Mouse (Mus musculus) limb, embryonic 15.5 days (tissue): ENCODE data around the gene Olig2. TPM values are rescaled to one million over a fixed set of nuclear protein-coding genes. Genes with fewer than 3 reads are reported as not detected.

Experiments
- ATAC-seq: fragments of 200-750 bp; cut with Nextera tagmentation; 2 replicates; pipeline ENCODE4 v1.8.0; 2017; ENCODE audit warnings: low read depth, moderate TSS enrichment; ENCODE audit not compliant: insufficient number of reproducible peaks, low FRiP score, low TSS enrichment
- H3K27ac ChIP-seq: fragments of 300-500 bp; sonication (generic); 2 replicates; pipeline ENCODE4 v1.5.1; 2015; ENCODE audit warnings: moderate library complexity, mild to moderate bottlenecking, inconsistent platforms
- H3K27me3 ChIP-seq: fragments of 300-500 bp; sonication (generic); 2 replicates; pipeline ENCODE4 v1.6.1; 2015; ENCODE audit warnings: inconsistent platforms
- H3K36me3 ChIP-seq: fragments of 300-500 bp; sonication (generic); 2 replicates; pipeline ENCODE4 v1.6.1; 2015; ENCODE audit warnings: inconsistent platforms
- H3K4me1 ChIP-seq: fragments of 300-500 bp; sonication (generic); 2 replicates; pipeline ENCODE4 v1.6.1; 2015; ENCODE audit warnings: inconsistent platforms
- H3K4me2 ChIP-seq: fragments of 300-500 bp; sonication (generic); 2 replicates; pipeline ENCODE4 v1.6.1; 2015; ENCODE audit warnings: mild to moderate bottlenecking, inconsistent platforms
- H3K4me3 ChIP-seq: fragments of 300-500 bp; sonication (generic); 2 replicates; pipeline ENCODE4 v1.5.1; 2015; ENCODE audit warnings: mild to moderate bottlenecking, inconsistent platforms
- H3K9ac ChIP-seq: fragments of 300-500 bp; sonication (generic); 2 replicates; pipeline ENCODE4 v1.6.1; 2015; ENCODE audit warnings: inconsistent platforms
- H3K9me3 ChIP-seq: fragments of 300-500 bp; sonication (generic); 2 replicates; pipeline ENCODE4 v1.6.1; 2016; ENCODE audit warnings: inconsistent platforms
- WGBS: fragments of 180-500 bp; shearing (Covaris S2); methylation state at CpG from one replicate; pipeline ENCODE4 v1.1.7; 2015; 5-methylcytosine and 5-hydroxymethylcytosine counted together
- polyA plus RNA-seq: library from polyadenylated mRNA; unstranded; fragments of >200 nt; fragmentation: Nextera tagmentation; extraction: Ambion mirVana; gene quantifications from 2 replicates; pipeline ENCODE4 v1.2.1, GENCODE M21; 2015

Olig2 gene
- polyA plus RNA-seq, 1 experiment from 2014 or later = not detected

- H3K4me2 ChIP-seq = no peak overlapping the region
- H3K27ac ChIP-seq = no peak overlapping the region
- ATAC-seq = no peak
- peaks cover 68% of the 10 kb centered on the region for H3K27me3 ChIP-seq
- no peak overlapping the region for H3K4me3 ChIP-seq
- H3K9me3 ChIP-seq = no peaks in the 10 kb centered on the region
- no peaks in the 10 kb centered on the region for H3K36me3 ChIP-seq
- no peaks in the 10 kb centered on the region for H3K4me1 ChIP-seq
- 85% methylated on average over 3 of the region's 3 CpGs for WGBS
- H3K9ac ChIP-seq = no peak overlapping the region
Observed at GRCm38 (mm10) chr16:91260861-91261260, 35.6 kb downstream of the Olig2 start.

DNA sequence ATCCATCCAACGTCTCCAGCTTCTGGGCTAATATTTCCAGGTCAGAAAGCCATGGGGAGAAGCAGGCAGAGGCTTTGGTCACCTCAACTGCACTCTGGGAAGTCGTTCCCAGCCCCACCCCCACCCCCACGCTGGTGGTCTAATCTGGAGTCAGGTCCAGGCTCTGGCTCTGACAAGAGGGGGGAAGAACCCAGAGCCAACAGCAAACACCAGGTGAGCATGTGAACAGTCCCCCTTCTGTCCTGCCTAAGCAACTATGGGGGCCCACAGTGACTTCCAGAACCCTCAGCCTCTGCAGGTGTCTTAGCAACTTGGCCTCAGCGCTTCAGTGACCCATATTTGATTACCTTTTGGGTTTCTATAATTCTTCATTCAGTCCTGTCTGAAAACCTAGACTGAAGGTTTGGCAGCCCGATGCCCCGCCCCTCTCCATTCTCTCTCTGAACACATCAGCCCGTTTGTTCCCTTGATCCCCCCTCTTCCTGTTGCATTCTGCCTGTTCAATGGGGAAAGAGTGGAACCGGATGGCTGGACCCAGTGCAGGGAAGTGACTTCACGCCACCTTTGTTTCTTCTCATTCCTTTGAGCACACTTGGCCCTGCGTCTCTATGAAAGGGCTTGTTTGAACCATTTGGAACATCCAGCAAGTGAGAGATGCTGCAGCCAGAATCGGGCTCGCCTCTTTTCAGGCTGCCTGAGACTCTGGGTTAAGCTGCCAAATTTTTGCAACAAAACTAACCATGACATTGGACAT, 37.4 kb downstream of the Olig2 start:
- H3K4me1 ChIP-seq = no peaks in the 10 kb centered on the region
- no peaks in the 10 kb centered on the region for H3K36me3 ChIP-seq
- H3K27ac ChIP-seq = no peak overlapping the region
- peaks cover 68% of the 10 kb centered on the region for H3K27me3 ChIP-seq
- 40% methylated on average over 12 of the region's 12 CpGs for WGBS
- H3K4me2 ChIP-seq = no peak overlapping the region
- no peak overlapping the region for H3K9ac ChIP-seq
- no peak overlapping the region for H3K4me3 ChIP-seq
- ATAC-seq = no peak
- H3K9me3 ChIP-seq = no peaks in the 10 kb centered on the region

DNA sequence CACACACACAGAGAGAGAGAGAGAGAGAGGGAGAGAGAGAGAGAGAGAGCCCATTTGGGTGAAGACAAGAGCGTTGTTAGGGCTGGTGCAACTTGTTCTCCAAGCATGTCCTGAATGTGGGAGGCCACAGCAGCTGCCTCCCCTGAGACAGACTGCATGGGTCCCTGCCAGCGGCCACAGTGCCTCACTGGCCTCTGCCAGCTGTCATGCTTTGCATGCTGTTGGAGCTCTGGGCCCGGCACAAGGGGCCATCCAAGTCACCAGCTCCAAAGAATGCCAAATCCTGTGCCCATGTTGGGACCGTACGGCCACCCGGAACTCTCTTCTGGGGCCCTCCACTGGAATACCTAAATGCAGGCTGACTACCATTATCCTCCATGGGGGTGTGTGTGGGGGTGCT, 40.7 kb downstream of the Olig2 start:
- no peak for ATAC-seq
- peaks cover 80% of the 10 kb centered on the region for H3K27me3 ChIP-seq
- 73% methylated on average over 6 of the region's 6 CpGs for WGBS

DNA sequence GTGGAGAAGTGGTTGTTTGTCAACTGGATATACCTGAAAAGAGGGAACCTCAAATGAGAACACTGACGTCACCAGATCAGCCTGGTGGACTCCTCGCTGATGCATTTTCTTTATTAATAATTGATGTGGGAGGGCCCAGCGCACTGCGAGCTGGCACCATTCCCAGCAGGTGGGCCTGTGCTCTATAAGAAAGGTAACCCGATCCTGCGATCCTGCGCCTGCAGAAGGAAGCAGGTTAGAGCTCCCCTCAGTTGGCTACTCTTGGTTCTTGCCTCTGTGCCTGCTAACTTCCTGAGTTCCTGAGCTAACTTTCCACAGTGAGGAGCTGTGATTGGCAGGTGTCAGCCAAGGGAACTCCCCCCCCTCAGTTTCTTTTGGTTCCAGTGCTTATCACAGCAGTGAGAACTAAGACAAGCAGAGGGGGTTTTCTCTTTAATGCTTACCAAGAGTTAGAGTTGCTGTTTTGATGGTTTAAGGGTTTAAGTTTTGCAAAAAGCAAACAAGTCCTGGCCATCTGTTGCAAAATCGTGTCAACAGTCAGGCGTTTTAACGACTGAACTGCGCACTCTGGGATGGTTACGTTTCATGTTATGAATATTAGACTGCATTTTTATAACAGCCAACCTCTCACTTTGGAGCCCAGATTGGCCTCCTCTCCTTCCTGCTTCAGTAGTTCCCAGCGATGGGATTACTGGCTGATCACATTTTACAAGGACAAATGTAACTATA, 43.6 kb downstream of the Olig2 start:
- Histone ChIP-seq H3K4me1 (peaks cover 24% of the 10 kb centered on the region), H3K27me3 (peaks cover 94% of the 10 kb centered on the region), H3K9me3 (no peaks in the 10 kb centered on the region), H3K9ac (no peak overlapping the region), H3K4me2 (peak overlapping the region; percentile 66), H3K4me3 (peak overlapping the region; percentile 38), H3K27ac (no peak overlapping the region), H3K36me3 (no peaks in the 10 kb centered on the region)
- WGBS = 6% methylated on average over 13 of the region's 13 CpGs
- ATAC-seq = no peak

More for the DNA sequence above, 40.7 kb downstream of the Olig2 start:
- Histone ChIP-seq H3K4me2 (no peak overlapping the region), H3K9me3 (no peaks in the 10 kb centered on the region), H3K36me3 (no peaks in the 10 kb centered on the region), H3K4me1 (peaks cover 17% of the 10 kb centered on the region), H3K27ac (no peak overlapping the region), H3K4me3 (no peak overlapping the region), H3K9ac (no peak overlapping the region)

- WGBS = 2% methylated on average over 64 of the region's 64 CpGs
- H3K4me3 ChIP-seq = peak within 1 kb of the TSS; percentile 38
- ATAC-seq = 0 out of 2 replicates have a peak, but pooled peaks have one; percentile 54
- H3K27ac ChIP-seq = no peak within 1 kb of the TSS
- peaks cover 24% of the 10 kb centered on the region for H3K4me1 ChIP-seq
- H3K9ac ChIP-seq = no peak within 1 kb of the TSS
- peak within 1 kb of the TSS; percentile 66 for H3K4me2 ChIP-seq
- peaks cover 94% of the 10 kb centered on the region for H3K27me3 ChIP-seq
- H3K36me3 ChIP-seq = no peaks in the 10 kb centered on the region
- no peaks in the 10 kb centered on the region for H3K9me3 ChIP-seq
Observed at GRCm38 (mm10) chr16:91269468-91270211, 44.4 kb downstream of the Olig2 start, which contains the start of gene Olig1. Gene Olig1, plus strand, starts transcription at chr16:91269772.

DNA sequence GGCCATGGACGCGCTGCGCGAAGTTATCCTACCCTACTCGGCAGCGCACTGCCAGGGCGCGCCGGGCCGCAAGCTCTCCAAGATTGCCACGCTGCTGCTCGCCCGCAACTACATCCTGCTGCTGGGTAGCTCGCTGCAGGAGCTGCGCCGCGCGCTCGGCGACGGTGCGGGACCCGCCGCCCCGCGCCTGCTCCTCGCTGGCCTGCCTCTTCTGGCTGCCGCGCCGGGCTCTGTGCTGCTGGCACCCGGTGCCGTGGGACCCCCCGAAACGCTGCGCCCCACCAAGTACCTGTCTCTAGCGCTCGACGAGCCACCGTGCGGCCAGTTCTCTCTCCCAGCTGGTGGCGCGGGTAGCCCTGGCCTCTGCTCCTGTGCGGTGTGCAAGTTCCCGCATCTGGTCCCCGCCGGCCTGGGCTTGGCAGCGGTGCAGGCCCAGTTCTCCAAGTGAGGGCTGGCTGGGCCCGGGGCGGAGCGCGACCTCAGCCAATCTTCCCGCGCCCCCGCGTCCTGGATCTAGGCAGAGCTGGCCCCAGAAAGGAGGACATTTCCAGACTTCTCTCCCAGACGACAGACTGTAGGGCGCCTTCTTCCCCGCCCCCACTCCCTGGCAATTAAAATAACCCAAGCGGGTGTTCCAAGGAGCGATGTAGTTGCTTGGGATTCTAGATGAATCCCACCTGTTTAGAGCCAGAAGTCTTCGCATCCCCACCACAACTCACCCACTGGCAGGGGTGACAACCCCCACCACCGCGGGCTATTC, 45.1 kb downstream of the Olig2 start:
- Histone ChIP-seq H3K36me3 (no peaks in the 10 kb centered on the region), H3K4me2 (peak overlapping the region; percentile 66), H3K4me1 (peaks cover 24% of the 10 kb centered on the region), H3K27ac (no peak overlapping the region), H3K27me3 (peaks cover 98% of the 10 kb centered on the region), H3K9me3 (no peaks in the 10 kb centered on the region), H3K4me3 (peak overlapping the region; percentile 38), H3K9ac (no peak overlapping the region)
- WGBS = under 1% methylated on average over 63 of the region's 63 CpGs
- 0 out of 2 replicates have a peak, but pooled peaks have one; percentile 11 for ATAC-seq

DNA sequence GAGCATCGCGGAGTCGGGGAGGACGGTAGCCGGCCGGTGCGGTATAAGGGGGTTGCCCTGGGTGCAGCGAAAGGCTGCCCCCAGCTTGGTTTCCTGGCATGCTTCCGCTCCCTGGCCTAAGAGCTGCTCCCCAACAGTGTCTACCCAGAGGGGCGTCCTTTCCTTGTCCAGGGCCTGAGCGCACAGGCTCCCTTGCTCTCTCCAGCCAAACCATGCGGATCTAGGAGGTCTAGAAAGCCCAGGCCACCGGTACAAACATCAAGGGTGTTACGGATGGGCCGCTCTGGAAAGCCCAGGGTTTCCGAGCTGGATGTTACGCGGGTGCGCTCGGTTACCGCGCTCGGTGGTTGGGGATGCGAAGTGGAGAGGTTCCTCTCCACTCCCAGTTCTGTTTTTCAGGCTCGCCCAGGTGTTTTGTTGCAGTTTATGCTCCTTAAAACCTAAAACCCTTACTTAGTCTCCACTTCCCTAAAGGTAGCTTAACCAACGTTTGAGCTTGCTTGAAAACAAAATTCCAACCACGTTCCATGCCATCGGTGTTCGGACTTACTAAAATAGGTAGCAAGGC, 45.8 kb downstream of the Olig2 start:
- 1% methylated on average over 29 of the region's 29 CpGs for WGBS
- Histone ChIP-seq H3K4me3 (peak overlapping the region; percentile 38), H3K9me3 (no peaks in the 10 kb centered on the region), H3K9ac (no peak overlapping the region), H3K27me3 (peaks cover 99% of the 10 kb centered on the region), H3K4me1 (peaks cover 24% of the 10 kb centered on the region), H3K4me2 (peak overlapping the region; percentile 66; the same call in 1 of the 2 replicates), H3K36me3 (no peaks in the 10 kb centered on the region), H3K27ac (no peak overlapping the region)
- no peak for ATAC-seq

GRCm38 (mm10) chr16:91271634-91272033, 46.4 kb downstream of the Olig2 start:
- ATAC-seq = no peak
- Histone ChIP-seq H3K4me2 (no peak overlapping the region), H3K9me3 (no peaks in the 10 kb centered on the region), H3K27me3 (peaks cover 99% of the 10 kb centered on the region), H3K36me3 (no peaks in the 10 kb centered on the region), H3K4me1 (peaks cover 24% of the 10 kb centered on the region), H3K4me3 (0 out of 2 replicates have a peak overlapping the region, but pooled peaks have one; percentile 3), H3K9ac (no peak overlapping the region), H3K27ac (no peak overlapping the region)
- 1% methylated on average over 20 of the region's 20 CpGs for WGBS

Other genes with a start within 250 kb of the Olig2 start
- gene Synj1, start 214.1 kb upstream of the Olig2 start, polyA plus RNA-seq = 10.4 and 10.9 TPM in 2 replicates
- 51.9 and 55.1 TPM in 2 replicates for gene Paxbp1, start 180.9 kb upstream of the Olig2 start, polyA plus RNA-seq
- 0.15 and 0.76 TPM in 2 replicates for gene 4932438H23Rik, start 130.3 kb upstream of the Olig2 start, polyA plus RNA-seq
- gene Olig1, start 44.3 kb downstream of the Olig2 start, polyA plus RNA-seq = 0.10 and 0.22 TPM in 2 replicates
- 59.4 and 70.0 TPM in 2 replicates for gene Ifnar2, start 147.3 kb downstream of the Olig2 start, polyA plus RNA-seq
- 0.66 TPM in 1 of 2 replicates, not detected in the other for gene Gm21970, start 166.3 kb downstream of the Olig2 start, polyA plus RNA-seq
- 29.5 and 33.2 TPM in 2 replicates for gene Il10rb, start 180.7 kb downstream of the Olig2 start, polyA plus RNA-seq